Mouse (Mus musculus) right cerebral cortex, postnatal 36 days (tissue): Measurements from ENCODE around the gene Pnpla3.
"Not testable (repeated sequence)": the region's sequence is repeated elsewhere in the genome, so short reads cannot be mapped to it uniquely, and the experiment has no call there.

Experiments used
- DNase-seq, 2 experiments: peaks; one replicate each; pipeline ENCODE4 v3.0.0; 2022; ENCODE audit warnings: low spot score in 2 of 2, mixed read lengths in 1 of 2

Pnpla3 gene

DNA sequence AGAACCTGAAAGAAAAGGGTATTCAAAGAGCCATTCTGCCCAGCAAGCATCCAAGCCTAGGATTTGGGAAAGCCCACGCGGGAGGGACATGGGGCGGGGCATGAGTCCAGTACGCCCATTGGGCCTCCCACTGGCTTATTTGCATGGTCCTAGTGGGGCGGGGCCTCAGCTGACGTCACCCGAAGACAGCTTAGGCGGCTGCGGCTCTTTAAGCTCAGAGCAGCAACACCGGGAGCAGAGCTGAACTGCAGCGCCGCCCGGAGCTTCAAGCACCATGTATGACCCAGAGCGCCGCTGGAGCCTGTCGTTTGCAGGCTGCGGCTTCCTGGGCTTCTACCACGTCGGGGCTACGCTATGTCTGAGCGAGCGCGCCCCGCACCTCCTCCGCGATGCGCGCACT, at the start of gene Pnpla3:
Pnpla3 (plus strand) TSS at position 238 of the 400 bp plus-strand sequence.
- peak; percentile 97 to 98 for DNase-seq

DNA sequence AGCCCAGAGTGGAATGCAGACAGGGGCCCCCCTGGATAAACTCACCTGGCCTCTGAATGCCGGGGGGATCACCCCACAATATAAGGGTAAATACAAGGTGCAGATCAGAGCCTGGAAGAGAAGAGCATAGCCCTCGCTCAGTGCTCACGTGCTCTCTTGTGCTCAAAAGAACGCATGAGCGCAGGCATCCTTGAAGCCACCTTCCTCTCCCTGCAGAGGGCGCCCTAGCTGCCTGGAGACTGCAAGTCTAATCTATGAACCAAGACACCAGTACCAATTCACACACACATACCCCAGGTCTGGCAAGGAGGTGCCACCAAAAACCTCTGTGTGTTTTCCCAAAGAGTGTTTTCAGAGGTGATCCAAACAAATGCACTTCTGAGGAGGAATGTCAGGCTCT, 47.0 kb upstream of the Pnpla3 start:
- no peak for DNase-seq

DNA sequence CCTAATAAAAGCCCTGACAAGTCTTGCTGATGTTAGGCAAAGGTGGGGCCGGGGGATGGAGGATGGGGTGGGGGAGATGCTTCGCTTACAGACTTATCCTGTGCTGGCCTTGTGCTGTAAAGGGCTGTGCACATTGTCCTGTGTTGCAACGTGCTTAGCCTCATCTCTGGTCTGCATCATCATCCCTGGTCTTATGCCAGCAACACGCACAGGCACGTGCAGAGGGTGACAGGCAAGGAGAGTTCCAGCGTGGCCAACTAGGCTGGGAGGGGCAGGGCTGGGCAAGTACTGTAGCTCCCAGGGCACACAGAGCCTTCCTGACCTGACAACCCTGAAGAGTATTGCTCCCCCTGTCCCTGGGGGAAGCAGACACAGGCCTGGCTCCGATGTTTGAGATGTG, 46.6 kb upstream of the Pnpla3 start:
- no peak for DNase-seq

DNA sequence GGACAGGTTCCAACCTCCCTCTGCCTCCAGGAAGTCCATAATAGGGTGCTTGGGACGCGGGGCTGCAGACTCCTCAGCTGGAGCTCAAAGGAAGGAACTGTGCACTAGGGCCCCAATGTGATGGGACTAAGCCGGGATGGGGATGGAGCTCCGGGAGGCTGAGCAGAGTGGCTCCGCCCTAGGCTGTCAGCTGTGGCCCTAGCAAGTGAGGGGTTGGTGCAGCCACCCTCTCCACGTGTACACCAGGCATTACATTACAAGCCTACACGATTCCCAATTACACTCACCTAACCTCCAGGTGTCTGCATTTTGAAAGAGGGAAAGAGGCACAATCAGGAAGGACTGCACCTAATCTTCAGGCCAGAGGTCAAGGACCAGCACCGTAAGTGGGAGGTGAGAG, 44.6 kb upstream of the Pnpla3 start, which contains the start of gene Pnpla5:
Pnpla5 (minus strand) TSS at position 101 of the 400 bp plus-strand sequence.
- DNase-seq, result no peak

DNA sequence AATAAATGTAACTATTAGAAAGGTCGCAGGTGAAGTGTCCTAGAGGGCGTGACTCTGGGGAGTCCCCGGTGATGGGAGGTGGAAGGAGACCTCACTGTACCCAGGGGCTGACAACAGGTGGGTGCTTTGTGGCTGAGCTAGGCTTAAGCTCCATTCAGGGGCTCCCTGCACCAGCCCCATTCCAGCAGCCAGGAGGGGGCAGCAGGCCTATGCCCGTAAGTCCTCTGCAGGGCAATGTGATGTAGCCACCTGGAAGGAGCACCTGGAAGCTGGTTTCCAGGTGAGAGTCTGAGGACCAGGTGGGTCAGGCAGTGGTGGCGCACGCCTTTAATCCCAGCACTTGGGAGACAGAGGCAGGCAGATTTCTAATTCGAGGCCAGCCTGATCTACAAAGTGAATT, 43.6 kb upstream of the Pnpla3 start:
- DNase-seq, result no peak

DNA sequence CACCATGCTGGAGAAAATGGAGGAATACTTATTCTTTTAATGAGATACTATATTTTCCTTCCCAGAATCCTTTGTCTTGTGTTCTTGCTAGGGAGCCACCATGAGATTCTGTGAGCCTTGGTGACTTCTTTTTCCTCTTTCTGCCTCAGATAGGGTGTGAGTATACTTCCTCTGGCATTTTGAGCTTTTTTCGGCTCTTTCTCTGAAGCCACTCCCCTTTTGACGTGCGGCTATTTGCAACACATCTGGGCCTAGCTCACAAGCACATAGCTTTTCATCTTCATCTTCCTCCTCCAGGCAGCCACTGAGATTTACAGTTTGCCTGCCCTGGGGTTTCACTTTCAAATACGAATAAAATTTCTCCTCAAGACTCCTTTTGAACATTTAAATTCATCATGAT, 41.2 kb upstream of the Pnpla3 start:
- DNase-seq, result no peak

DNA sequence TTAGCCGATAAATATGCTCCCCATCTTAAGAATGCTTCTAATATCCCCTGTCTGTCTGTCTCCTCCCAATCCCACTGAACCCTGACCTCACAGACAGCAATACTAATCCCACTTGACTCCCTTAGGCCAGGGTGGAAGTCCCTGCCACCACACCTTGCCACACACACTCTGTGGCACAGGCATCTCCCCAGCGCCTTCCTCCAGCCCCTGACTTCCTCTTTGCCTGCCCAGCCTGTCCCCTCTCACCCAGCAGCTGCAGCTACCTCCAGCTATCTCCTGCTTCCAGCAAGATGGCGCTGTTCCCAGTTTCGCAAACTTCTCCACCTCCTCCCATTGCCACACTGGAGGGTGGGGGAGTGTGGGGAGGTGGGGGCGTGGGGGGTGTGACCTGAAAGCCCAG, 40.8 kb upstream of the Pnpla3 start:
- no peak for DNase-seq

DNA sequence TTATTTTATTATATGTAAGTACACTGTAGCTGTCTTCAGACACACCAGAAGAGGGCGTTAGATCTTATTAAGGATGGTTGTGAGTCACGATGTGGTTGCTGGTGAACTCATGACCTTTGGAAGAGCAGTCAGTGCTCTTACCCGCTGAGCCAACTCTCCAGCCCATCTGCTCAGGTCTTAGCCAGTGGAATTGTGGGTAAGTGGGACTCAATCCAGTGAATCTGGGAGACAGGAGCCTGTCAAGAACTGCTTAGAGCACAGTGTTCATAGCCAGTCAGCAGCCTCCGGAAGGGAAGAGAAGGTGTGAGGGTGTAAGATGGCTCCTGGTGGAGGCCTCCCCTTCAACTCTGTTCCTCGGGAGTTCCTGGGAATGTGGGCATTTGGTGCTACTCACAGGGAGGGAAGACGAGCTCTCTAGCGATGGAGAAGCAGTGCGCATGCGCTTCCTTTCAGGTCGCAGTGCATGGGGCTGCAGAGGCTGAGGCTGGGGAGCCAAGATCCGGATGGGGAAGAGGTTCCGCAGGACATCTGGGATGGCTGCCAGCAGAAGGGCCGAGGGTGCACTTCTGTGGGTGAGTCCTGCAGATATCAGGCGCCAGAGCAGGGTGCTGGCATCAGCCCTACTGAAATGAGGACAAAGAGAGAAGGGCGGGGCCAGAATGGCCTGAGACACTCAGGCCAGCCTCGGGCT, 36.4 kb upstream of the Pnpla3 start:
- DNase-seq, result no peak

DNA sequence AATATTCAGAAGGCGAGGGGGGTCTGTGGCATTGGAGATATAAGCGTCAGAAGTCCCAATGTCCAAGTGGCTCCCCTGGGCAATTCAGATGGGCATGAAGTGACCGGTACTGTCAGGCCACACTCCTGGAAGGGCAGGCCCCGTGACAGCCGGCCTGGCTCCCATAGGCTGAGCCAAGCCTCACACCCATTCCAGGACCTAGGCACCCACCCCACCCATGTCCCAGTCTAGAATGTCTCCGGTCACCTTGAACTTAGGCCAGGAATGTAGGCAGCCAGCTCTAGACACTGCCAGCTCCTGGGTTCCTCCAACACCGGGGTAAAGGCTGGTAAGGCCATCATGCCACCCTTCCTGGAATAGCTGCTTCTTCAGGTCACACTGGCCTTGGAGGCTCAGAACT, 35.7 kb upstream of the Pnpla3 start:
- DNase-seq, result no peak

DNA sequence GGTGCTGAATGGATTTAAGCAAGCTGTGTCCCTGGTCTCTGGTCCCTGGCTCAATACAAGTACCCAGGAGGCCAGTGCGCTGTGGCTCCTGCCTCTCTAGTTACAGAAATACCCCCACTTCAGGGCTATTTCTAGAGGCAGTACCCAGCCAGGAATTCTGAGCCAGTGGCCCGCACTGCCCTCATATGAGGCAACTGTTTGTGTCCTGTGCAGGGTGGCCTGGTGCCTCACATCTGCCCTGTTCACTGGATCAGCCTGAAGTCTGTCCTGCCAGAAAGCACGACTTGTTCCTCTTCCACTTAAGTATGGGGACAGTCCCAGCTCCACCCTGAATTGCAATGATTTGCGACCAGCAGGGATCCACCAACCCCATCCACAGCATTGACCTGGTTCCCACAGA, 34.2 kb upstream of the Pnpla3 start:
- DNase-seq, result no peak

DNA sequence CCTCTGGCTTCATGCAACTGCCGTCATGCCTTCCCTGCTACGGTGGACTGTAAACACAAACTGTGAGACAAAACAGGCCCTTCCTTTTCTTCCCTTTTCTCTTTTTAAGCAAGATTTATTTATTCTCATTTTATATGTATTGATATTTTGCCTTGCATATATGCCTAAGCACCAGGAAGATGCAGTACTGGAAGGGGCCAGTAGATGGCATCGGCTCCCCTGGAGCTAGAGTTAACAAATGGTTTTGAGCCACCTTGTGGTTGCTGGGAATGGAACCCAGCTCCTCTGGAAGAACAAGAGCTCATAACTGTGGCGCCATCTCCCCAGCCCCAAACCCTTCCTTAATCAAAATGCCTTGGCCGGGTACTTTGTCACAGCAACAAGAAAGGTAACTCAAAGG, 32.2 kb upstream of the Pnpla3 start:
- no peak for DNase-seq

DNA sequence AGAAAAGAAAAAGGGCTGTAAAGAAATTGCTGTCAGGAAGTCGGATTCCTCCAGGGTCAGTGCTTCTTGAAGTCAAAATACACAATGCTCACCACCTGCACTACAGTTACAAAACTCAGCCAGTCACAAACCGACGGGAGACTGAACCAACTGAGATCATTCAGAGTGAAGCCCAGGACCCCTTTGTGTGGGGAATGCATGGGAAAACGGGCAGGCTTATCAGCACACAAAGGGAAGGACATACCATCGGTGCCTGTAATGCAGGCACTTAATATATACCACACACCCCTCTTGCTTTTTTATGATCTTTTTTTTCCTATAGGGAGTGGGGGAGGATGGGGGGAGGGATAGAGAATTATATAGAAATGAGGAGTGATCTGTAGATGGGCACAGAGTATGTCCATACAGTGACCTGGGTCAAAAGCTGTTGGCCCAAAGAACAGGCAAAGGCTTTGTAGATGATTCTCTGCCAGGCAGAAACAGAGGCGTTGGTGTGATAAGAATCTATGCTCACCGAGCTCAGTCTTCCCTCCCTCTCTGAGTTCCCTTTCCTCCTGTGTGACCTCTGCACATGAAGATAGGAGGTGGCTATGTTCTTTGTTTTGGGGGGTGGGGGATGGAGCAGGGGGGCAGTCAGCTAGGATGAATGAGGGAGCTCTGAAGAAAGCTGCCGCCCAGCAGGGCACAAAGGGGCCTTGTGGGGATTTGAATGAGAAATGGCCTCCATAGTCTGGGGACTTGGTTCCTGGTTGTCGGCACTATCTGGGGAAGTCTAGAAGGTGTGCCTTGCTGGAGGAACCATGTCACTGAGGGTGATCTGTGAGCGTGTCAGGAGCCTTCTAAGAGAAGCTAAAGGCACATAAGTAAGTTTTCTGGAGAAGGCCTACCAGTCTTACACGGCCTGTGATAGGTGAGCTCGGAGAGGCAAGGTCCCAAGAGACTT, 30.9 kb upstream of the Pnpla3 start:
- no peak for DNase-seq

DNA sequence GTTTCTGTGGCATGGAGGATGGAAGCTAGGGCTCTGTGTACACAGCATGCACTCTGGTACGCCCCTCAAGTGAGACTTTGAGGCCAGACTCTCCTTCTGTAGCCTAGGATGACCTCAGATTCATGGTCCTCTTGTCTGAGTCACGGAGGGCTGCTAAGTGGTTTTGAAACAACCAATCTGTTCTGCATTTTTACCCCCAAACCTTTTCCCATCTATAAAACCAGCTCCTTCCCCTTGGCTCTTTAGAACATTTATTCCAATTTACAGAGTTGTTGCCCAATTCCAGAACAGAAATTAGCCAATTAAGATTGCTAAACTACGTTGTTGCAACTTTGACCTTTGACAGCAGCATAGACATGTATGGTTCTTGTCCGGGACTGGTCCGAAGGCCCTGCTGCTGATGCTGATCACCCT, 28.0 kb upstream of the Pnpla3 start:
- DNase-seq, result no peak

DNA sequence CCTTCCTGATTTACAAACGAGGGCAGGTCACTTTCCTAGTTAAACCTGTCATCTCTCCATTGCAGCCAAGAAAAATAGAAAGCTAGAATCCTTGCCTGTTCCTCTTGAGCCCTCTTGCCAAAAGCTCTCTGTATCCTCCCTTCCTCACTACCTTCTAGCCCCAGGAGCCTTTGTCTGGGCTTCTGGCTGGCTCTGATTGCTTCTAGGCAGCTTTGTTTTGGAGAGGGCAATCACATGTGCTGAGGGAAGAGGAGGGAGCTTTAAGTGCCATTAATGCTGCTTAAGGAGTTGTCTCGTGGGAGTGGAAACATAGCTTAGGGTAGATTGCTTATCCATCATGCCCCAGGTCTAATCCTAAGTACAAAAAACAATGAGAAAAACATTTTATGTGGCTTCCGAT, 27.5 kb upstream of the Pnpla3 start:
- no peak for DNase-seq

DNA sequence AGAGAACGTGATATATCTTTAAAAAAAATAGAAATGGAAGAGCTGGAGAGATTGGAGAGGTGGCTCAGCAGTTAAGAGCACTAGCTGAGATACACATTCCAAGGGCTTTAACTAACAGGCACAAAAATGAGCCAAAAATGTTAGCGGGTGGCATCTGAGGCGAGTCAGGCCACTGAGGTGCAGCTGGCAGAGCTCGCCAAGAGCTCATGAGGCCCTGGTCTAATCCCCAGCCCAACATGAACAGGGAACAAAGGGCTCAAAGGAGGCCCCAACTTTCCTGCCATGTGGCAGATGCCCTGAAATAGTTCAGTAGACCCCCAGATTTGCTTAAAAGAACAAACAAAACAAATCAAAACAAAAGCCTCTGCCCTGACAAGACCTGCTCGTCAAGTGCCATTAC, 26.7 kb upstream of the Pnpla3 start:
- DNase-seq, result no peak

DNA sequence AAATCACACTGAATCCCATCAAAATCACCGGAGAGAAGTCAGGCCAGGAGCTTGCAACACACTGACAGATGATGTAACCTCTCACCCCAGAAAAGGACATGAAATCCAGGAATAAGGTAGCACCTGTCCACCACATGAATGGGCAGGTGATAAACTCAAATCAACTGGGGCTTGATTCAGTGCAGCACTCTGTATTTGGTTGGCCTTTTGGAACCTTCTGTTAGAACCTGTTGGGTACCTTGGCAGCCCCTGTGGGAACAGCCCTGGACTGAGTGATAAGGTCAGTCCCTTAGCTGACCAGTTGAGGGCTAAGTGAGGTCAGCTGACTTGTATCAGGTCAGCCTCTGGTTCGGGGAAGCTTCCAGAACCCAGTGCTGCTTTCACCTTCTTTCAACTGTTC, 11.5 kb upstream of the Pnpla3 start:
- no peak for DNase-seq

DNA sequence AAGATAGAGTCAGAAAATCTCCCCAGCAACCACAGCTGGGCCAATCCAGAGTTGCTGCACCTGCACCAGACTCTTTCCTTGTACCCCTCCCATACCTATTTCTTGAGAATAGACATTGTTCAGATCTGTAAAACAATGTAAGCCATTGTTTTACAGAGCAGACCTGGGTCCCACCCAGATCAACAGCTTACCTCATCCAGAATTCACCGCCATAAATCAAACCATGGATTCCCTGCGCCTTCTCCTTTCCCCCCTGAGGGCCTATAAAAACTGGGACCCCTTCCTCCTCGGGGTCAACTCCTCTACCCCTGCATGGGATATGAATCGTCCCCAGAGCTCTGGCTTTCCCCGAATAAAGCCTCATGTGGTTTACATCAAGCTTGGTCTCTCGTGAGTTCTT, 10.1 kb upstream of the Pnpla3 start:
- DNase-seq, result not testable (repeated sequence)

DNA sequence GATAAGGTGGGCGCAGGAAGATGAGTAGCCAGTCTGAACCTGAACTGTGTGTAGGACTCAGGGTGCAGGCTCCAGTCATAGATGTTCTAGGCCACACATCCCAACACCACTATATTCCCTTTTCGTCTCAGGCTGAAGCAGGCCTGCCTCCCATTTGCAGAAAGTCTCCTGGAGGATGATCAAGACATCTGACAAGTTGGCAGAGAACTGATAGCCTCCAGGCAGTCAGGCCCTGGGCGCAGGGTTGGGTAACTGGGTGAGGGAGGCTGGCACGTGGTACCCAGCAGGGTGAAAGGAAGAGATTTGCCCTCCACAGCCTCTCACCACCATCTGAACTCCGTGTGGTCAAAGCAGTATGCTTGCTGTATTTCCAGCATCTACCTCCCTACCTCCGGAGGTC, 5.8 kb upstream of the Pnpla3 start:
- DNase-seq, result no peak

DNA sequence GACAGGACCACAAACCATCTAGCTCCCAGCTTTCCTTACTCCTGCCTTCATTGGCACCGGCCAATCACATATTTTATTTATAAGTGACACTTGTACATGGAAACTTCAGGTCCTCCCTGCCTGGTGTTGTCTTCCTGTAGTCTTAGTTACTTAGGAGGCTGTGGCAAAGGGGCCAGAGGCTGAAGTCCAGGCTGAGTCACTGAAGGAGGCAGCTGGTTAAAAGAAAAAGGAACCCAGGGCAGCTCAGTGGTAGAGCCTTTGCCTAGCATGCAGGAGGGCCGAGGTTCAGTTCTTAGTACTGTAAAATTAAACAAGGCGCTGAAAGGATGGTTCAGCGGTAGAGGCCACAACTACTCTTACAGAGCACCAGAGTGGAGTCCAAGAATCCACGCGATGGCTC, 819 bp upstream of the Pnpla3 start:
- DNase-seq, result no peak

DNA sequence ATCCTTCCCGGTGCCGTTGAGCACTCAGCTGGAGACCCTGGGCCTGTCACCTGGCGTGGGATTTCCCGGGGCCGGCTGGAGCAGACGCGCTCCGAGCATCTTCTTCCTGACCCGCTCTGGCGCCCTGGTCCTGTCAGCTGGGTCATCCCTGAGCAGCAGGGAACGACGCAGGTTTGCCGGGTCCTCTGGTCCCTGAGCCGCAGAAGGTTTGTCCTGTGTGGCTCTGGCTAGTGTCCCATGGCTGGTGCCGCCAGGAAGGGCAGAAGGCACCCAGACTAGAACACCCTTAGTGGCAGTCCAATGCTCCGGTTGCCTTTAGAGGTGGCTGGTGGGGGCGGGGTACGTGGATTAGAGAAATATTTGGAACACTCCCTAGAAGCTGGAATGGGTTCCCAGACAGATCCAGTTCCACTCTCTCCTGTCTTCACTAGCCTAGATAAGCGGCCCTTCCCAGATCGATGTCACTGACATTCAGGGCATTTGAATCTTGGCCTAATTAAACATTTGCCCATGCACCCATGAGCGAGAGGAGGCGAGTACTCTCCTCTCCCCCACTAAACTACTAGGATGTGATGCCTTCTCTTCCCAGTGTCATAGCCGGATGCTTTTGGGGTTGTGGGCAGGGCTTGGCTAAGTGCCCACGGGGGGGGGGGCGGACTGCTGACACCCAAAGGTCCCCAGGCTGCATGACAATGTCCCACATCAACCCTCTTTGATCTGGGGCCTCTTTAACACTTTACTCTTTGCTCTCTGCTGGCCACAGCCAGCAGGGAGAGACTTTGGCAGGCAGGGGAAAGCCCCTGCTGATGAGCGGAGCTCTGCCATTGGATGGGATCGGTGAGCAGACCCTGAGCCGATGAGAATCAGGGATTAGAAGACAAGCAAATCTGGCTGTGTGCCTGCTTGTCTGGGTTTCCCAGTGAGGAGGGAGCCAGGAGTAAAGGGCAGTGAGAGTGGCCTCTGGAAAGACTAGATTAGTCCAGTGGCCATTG, 829 bp downstream of the Pnpla3 start:
- DNase-seq, result no peak

DNA sequence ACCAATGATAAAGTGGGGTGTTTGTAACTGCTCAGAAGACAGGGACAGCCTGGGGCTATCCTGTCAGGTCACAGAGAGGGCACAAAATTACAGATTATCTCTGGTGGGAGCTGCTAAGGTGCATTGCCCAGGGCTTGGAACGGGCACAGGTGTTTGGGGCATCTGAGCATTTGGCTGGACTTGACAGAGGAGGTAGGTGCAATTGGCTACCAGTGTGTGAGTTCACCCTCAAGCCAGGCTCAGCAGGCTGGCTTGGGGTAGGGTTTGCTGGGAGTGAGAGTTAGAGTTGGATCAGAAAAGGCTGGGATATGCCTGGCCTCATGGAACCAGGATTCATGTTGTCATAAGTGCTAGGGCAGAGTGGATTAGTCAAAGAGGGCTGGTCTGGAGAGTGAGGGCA, 1.9 kb downstream of the Pnpla3 start:
- no peak for DNase-seq

DNA sequence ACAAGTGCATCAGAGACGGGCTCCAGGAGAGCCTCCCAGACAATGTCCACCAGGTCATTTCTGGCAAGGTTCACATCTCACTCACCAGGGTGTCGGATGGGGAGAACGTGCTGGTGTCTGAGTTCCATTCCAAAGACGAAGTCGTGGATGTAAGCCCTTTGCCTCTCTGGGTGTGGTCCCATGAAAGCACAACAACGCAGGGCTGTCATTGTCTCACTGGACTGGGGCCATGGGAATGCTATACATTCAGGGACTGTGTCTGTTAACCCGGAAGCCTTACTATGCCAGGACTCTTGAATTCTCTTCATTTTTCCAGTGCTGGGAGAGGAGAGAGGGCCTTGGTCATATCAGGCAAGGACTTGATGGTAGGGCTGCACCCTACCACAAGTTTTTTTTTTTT, 3.5 kb downstream of the Pnpla3 start:
- DNase-seq, result no peak
